Mouse (Mus musculus): ENCODE data around the gene Epha7. TPM values are rescaled to one million over a fixed set of nuclear protein-coding genes. Genes with fewer than 3 reads are reported as not detected.

Gene Epha7
- under 1 TPM in 1 of 2 experiments, not detected in 1; 0.23 TPM for total RNA-seq (2023)

GRCm38 (mm10) chr4:28812691-28813289, at the start of gene Epha7:
Epha7 (plus strand) TSS chr4:28813131.

